Mouse (Mus musculus) small intestine, adult 2 months (tissue): ENCODE data around the gene Ric3. TPM values are rescaled to one million over a fixed set of nuclear protein-coding genes. Genes with fewer than 3 reads are reported as not detected.

Experiments used
- H3K27ac ChIP-seq: fragments of 200-500 bp; 2 replicates; pipeline ENCODE4 v1.5.1; 2012; ENCODE audit warnings: low read depth, low read length, control low read depth, inconsistent platforms; ENCODE audit not compliant: insufficient read depth
- H3K27me3 ChIP-seq: fragments of 200-500 bp; 2 replicates; pipeline ENCODE4 v1.6.1; 2012; ENCODE audit warnings: mild to moderate bottlenecking, moderate library complexity, low read length, inconsistent platforms; ENCODE audit not compliant: control insufficient read depth, insufficient read depth
- H3K36me3 ChIP-seq: fragments of 200-500 bp; 2 replicates; pipeline ENCODE4 v1.6.1; 2012; ENCODE audit warnings: mild to moderate bottlenecking, low read length, control low read depth, inconsistent platforms; ENCODE audit not compliant: control insufficient read depth, insufficient read depth
- H3K4me1 ChIP-seq: fragments of 200-500 bp; 2 replicates; pipeline ENCODE4 v1.6.1; 2012; ENCODE audit warnings: low read length, inconsistent platforms, mixed read lengths; ENCODE audit not compliant: control insufficient read depth, insufficient read depth, insufficient read length
- H3K4me3 ChIP-seq: fragments of 200-500 bp; 2 replicates; pipeline ENCODE4 v1.5.1; 2012; ENCODE audit warnings: low read depth, mild to moderate bottlenecking, control low read depth, inconsistent platforms, low read length, moderate library complexity
- CTCF ChIP-seq: fragments of 200-500 bp; IDR thresholded peaks from 2 replicates; pipeline ENCODE4 v1.5.1; 2012; ENCODE audit warnings: low read depth, mild to moderate bottlenecking, control low read depth, inconsistent platforms, low read length, moderate library complexity, mixed read lengths; ENCODE audit not compliant: insufficient replicate concordance, insufficient read length; ENCODE audit errors: extremely low read depth
- POLR2A ChIP-seq: fragments of 200-500 bp; IDR thresholded peaks from 2 replicates; pipeline ENCODE4 v1.6.1; 2012; ENCODE audit warnings: low read depth, mild to moderate bottlenecking, control low read depth, inconsistent platforms, low read length, moderate library complexity
- WGBS: fragments of 180-500 bp; shearing (Covaris S2); methylation state at CpG from one replicate; pipeline ENCODE4 v1.1.7; 2018; 5-methylcytosine and 5-hydroxymethylcytosine counted together
- polyA plus RNA-seq: library from polyadenylated mRNA; depleted of rRNA; stranded (reverse); fragments of >200 nt; gene quantifications from 2 replicates; pipeline ENCODE4 v1.2.3, GENCODE M21; 2012; rRNA removed

Ric3 gene
- polyA plus RNA-seq, 1 experiment: 0.67 TPM

DNA sequence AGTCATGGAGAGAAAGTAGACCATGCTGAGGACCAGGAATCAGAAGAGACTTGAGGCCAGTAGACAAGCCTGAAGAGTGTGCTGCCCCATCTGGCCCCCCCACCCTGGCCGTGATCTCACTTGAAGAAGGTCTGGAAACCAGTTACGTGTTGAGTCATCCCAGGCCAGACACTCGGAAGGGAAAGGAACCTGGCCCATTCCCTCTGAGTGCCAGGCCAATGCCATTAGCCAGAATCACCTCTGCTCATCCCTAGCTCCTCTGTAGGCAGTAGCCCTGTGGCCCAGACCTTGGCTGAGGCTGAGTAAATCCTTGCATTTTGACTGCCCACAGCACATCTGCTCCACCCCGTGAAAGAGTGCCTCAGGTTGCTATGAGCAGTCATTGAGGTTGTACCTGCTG, 81.2 kb downstream of the Ric3 start:
- TF ChIP-seq CTCF (no peak), POLR2A (no peak)
- Histone ChIP-seq H3K27ac (no peak overlapping the region), H3K27me3 (no peaks in the 10 kb centered on the region), H3K36me3 (no peaks in the 10 kb centered on the region), H3K4me3 (no peak overlapping the region), H3K4me1 (no peaks in the 10 kb centered on the region)
- 75% methylated on average over 4 of the region's 4 CpGs for WGBS

DNA sequence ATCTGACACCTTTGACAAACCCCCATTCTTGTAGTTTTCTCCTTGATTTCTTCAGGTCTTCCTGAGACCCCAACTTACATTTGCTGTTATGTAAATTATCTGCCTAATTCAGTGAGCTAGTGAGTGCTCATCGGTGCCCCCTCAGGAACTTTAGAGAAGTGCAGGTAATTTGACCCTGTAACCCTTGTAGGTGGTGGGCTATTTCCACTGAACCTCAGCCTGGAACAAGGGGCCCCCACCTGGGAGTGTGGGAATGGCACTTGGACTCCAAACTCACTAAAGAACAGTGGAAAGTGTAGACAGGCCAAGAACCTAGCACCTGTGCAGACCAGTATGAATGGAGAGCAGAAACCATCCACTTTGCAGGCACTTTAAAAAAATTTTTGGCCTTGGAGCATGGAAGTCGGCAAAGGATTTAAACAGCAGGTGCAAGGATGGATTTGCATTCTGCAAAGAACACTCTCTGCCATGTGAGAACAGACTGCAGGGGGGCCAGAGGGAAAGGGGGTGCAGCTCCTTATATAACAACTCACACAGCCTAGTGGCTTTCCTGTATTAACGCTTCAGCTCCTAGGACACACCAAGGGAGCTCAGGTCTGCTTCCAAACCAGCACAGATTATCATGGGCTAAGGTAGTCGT, 82.7 kb downstream of the Ric3 start:
- Histone ChIP-seq H3K27me3 (no peaks in the 10 kb centered on the region), H3K36me3 (no peaks in the 10 kb centered on the region), H3K27ac (no peak overlapping the region), H3K4me1 (no peaks in the 10 kb centered on the region), H3K4me3 (no peak overlapping the region)
- 42% methylated on average over 4 of the region's 4 CpGs for WGBS
- TF ChIP-seq CTCF: no peak; the same call in 1 of the 2 replicates
- TF ChIP-seq POLR2A: no peak

- Histone ChIP-seq H3K4me3 (no peak overlapping the region), H3K36me3 (no peaks in the 10 kb centered on the region), H3K27me3 (no peaks in the 10 kb centered on the region), H3K4me1 (no peaks in the 10 kb centered on the region), H3K27ac (no peak overlapping the region)
- no peak for TF ChIP-seq CTCF
- no peak for TF ChIP-seq POLR2A
- WGBS: 69% methylated on average over 6 of the region's 6 CpGs
Measured at GRCm38 (mm10) chr7:108996156-108996555, 87.0 kb downstream of the Ric3 start.

- 85% methylated on average over 3 of the region's 3 CpGs for WGBS
- H3K4me3 ChIP-seq: no peak overlapping the region
- H3K4me1 ChIP-seq: no peaks in the 10 kb centered on the region
- H3K27ac ChIP-seq: no peak overlapping the region
- TF ChIP-seq CTCF (no peak), POLR2A (no peak)
- no peaks in the 10 kb centered on the region for H3K36me3 ChIP-seq
- H3K27me3 ChIP-seq: no peaks in the 10 kb centered on the region
Measured at GRCm38 (mm10) chr7:108993881-108994291, 89.2 kb downstream of the Ric3 start.

- 51% methylated on average over 7 of the region's 7 CpGs for WGBS
- Histone ChIP-seq H3K4me1 (no peaks in the 10 kb centered on the region), H3K27ac (no peak overlapping the region), H3K36me3 (no peaks in the 10 kb centered on the region), H3K4me3 (no peak overlapping the region), H3K27me3 (no peaks in the 10 kb centered on the region)
- TF ChIP-seq CTCF (no peak), POLR2A (no peak)
Measured at GRCm38 (mm10) chr7:108993230-108993629, 89.9 kb downstream of the Ric3 start.

- Histone ChIP-seq H3K27ac (no peak overlapping the region), H3K36me3 (no peaks in the 10 kb centered on the region), H3K27me3 (no peaks in the 10 kb centered on the region), H3K4me3 (no peak overlapping the region), H3K4me1 (no peaks in the 10 kb centered on the region)
- WGBS: 80% methylated on average over 9 of the region's 9 CpGs
- TF ChIP-seq CTCF (no peak), POLR2A (no peak)
Measured at GRCm38 (mm10) chr7:108991207-108991606, 91.9 kb downstream of the Ric3 start.

DNA sequence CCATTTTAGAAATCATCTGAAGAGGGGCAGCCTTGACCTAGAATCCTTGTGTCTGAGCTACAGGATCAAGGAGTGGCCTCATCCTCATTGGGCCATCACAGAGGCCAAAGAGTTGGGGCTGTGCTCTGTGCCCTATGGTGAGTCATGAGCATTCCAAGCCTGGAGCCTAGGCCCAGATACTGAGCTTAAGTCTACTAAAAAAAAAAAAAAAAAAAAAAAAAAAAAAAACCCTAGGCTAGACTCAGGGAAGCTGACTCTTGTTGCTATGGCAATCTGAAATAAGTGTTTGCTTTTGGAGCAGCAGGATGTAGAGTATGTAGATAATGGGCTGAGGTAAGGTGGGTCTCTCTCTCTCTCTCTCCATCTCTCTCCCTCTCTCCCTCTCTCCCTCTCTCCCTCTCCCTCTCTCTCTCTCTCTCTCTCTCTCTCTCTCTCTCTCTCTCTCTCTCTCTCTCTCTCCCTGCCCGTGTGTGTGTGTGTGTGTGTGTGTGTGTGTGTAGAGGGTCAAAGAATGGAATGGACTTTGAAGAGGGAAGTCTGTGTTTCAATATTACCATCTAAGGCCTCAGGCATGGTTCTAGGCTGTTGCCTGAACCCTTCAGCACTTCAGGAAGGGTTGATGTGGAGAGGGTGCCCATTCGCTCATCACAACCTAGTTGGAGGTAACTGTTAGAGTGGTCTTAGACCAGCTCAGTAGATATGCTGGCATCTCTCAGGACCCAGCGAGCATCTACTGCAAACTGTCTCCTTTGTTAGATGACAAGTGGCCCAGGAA, 97.0 kb downstream of the Ric3 start:
- Histone ChIP-seq H3K27me3 (no peaks in the 10 kb centered on the region), H3K4me3 (no peak overlapping the region), H3K36me3 (no peaks in the 10 kb centered on the region), H3K27ac (no peak overlapping the region), H3K4me1 (no peaks in the 10 kb centered on the region)
- TF ChIP-seq POLR2A (no peak), CTCF (no peak)
- 84% methylated on average over 2 of the region's 3 CpGs for WGBS

Other genes with a start within 250 kb of the Ric3 start
- gene Olfr516, start 232.8 kb downstream of the Ric3 start, polyA plus RNA-seq: not detected in 2 replicates
- not detected in 2 replicates for gene Olfr517, start 211.0 kb downstream of the Ric3 start, polyA plus RNA-seq
- gene Olfr518, start 198.3 kb downstream of the Ric3 start, polyA plus RNA-seq: not detected in 2 replicates
- gene Olfr519, start 188.9 kb downstream of the Ric3 start, polyA plus RNA-seq: not detected in 2 replicates
- gene Nlrp10, start 153.2 kb downstream of the Ric3 start, polyA plus RNA-seq: 0.03 TPM in 1 of 2 replicates, not detected in the other
- 132 and 223 TPM in 2 replicates for gene Eif3f, start 148.9 kb downstream of the Ric3 start, polyA plus RNA-seq
- 0.58 and 0.63 TPM in 2 replicates for gene Tub, start 133.0 kb downstream of the Ric3 start, polyA plus RNA-seq
- gene Lmo1, start 91.9 kb upstream of the Ric3 start, polyA plus RNA-seq: 0.44 and 1.8 TPM in 2 replicates